Mouse (Mus musculus): ENCODE measurements around the gene Cfi. TPM values are rescaled to one million over a fixed set of nuclear protein-coding genes. Genes with fewer than 3 reads are reported as not detected.

The Cfi gene
- polyA plus RNA-seq, 1 experiment from 2014 or later = not detected

Other genes starting within 250 kb of the Cfi start
- 0.59 and 1.7 TPM in 2 replicates for gene Egf, start 80.6 kb upstream of the Cfi start, polyA plus RNA-seq (2014; fragmentation: Nextera tagmentation; extraction: Ambion mirVana)
- not detected in 2 replicates for gene Lrit3, start 31.9 kb upstream of the Cfi start, polyA plus RNA-seq (2014; fragmentation: Nextera tagmentation; extraction: Ambion mirVana)
- not detected in 2 replicates for gene Rrh, start 13.3 kb upstream of the Cfi start, polyA plus RNA-seq (2014; fragmentation: Nextera tagmentation; extraction: Ambion mirVana)
- 39.1 and 50.2 TPM in 2 replicates for gene Gar1, start 4.5 kb upstream of the Cfi start, polyA plus RNA-seq (2014; fragmentation: Nextera tagmentation; extraction: Ambion mirVana)
- gene Pla2g12a, start 42.7 kb downstream of the Cfi start, polyA plus RNA-seq (2014; fragmentation: Nextera tagmentation; extraction: Ambion mirVana) = 20.9 and 22.9 TPM in 2 replicates
- 58.5 and 60.4 TPM in 2 replicates for gene Casp6, start 65.5 kb downstream of the Cfi start, polyA plus RNA-seq (2014; fragmentation: Nextera tagmentation; extraction: Ambion mirVana)
- 1.0 and 1.5 TPM in 2 replicates for gene Mcub, start 134.3 kb downstream of the Cfi start, polyA plus RNA-seq (2014; fragmentation: Nextera tagmentation; extraction: Ambion mirVana)
- 33.0 and 35.6 TPM in 2 replicates for gene Sec24b, start 225.7 kb downstream of the Cfi start, polyA plus RNA-seq (2014; fragmentation: Nextera tagmentation; extraction: Ambion mirVana)

Data from neural tube, embryonic 11.5 days (tissue).